ENCODE assay signal across 18 mouse cellular contexts in the genomic region with DNA sequence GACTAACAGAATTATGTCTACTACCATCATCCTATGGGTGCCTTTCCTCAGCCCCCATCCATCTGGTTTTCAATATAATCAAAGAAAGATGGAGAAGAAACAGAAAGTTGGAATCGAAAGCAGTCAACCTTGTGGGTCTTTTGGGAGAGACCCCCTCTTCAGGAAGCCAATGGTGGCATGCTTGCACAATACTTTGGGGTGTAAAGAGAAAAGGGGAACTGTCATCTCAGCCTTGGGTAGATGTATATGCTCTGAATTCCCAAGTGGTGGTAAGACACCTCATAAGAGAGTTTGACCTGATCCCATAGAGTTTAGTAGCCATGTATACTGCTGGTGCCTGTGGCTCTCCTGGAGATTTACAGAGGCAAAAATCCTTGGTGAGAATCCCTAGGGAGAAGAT.
A peak's percentile ranks its signal among the peaks of the same experiment; 100 is the strongest.
DNase-seq lines count a peak whose midpoint lies in the region; ATAC-seq lines count a peak whose summit lies in the region.
"Had no signal": no experiment of that assay in that cellular context is flagged by ENCODE, and none has a peak within 500 bp of the region (broad histone marks: within the 10 kb centered on the region; RNA-seq: fewer than 3 reads in every experiment).

No protein-coding gene starts in this region.

- no peaks in the 10 kb centered on the region for H3K36me3 ChIP-seq in heart, embryonic 13.5 days
- H3K36me3 ChIP-seq in midbrain, embryonic 10.5 days, result no peaks in the 10 kb centered on the region
- H3K36me3 ChIP-seq in midbrain, embryonic 13.5 days, result no peaks in the 10 kb centered on the region
- H3K36me3 ChIP-seq: embryonic facial prominence, embryonic 15.5 days; forebrain, embryonic 10.5 days; forebrain, embryonic 15.5 days; heart, embryonic 15.5 days; hindbrain, embryonic 15.5 days had no signal

- H3K9ac ChIP-seq in heart, embryonic 13.5 days, result no peak overlapping the region
- H3K9ac ChIP-seq in midbrain, embryonic 13.5 days (replicated peaks), result no peak overlapping the region
- H3K9ac ChIP-seq: embryonic facial prominence, embryonic 15.5 days; forebrain, embryonic 15.5 days; heart, embryonic 15.5 days; hindbrain, embryonic 15.5 days had no signal

- no peaks in the 10 kb centered on the region for H3K9me3 ChIP-seq in heart, embryonic 13.5 days
- no peaks in the 10 kb centered on the region for H3K9me3 ChIP-seq in midbrain, embryonic 10.5 days (replicated peaks)
- H3K9me3 ChIP-seq in midbrain, embryonic 13.5 days, result no peaks in the 10 kb centered on the region
- H3K9me3 ChIP-seq: embryonic facial prominence, embryonic 15.5 days; forebrain, embryonic 10.5 days; forebrain, embryonic 15.5 days; heart, embryonic 15.5 days; hindbrain, embryonic 15.5 days had no signal

- peak overlapping the region; percentile 84 for H3K27ac ChIP-seq in heart, embryonic 13.5 days (replicated peaks)
- H3K27ac ChIP-seq in midbrain, embryonic 10.5 days (replicated peaks), result 0 out of 2 replicates have a peak overlapping the region, but pooled peaks have one; percentile 42
- no peak overlapping the region for H3K27ac ChIP-seq in midbrain, embryonic 13.5 days
- H3K27ac ChIP-seq: embryonic facial prominence, embryonic 15.5 days; forebrain, embryonic 10.5 days; forebrain, embryonic 15.5 days had no signal

- no peak overlapping the region for H3K4me2 ChIP-seq in heart, embryonic 13.5 days
- H3K4me2 ChIP-seq in midbrain, embryonic 13.5 days (replicated peaks), result no peak overlapping the region
- H3K4me2 ChIP-seq: embryonic facial prominence, embryonic 15.5 days; forebrain, embryonic 15.5 days; heart, embryonic 15.5 days; hindbrain, embryonic 15.5 days had no signal

- no peak for DNase-seq in heart, postnatal 14 days
- no peak for DNase-seq in midbrain, embryonic 10.5 days (ENCODE audit: low spot score)
- DNase-seq in left cerebral cortex, postnatal 14 days (ENCODE audit: low spot score in 2 of 2), result no peak
- DNase-seq: adrenal gland, adult 8-10 months; adrenal gland, postnatal 36 days; cerebellum, adult 2 months; cerebellum, postnatal 10 days; embryo, embryonic 11 days; gastrocnemius, postnatal 10 days had no signal

- H3K27me3 ChIP-seq in heart, embryonic 13.5 days (replicated peaks), result no peaks in the 10 kb centered on the region
- peaks cover 18% of the 10 kb centered on the region for H3K27me3 ChIP-seq in midbrain, embryonic 10.5 days (ENCODE audit: low read depth, poor library complexity, severe bottlenecking)
- no peaks in the 10 kb centered on the region for H3K27me3 ChIP-seq in midbrain, embryonic 13.5 days
- H3K27me3 ChIP-seq: embryonic facial prominence, embryonic 15.5 days; forebrain, embryonic 15.5 days; heart, embryonic 15.5 days; hindbrain, embryonic 15.5 days had no signal

- H3K4me1 ChIP-seq in heart, embryonic 13.5 days, result peaks cover 9% of the 10 kb centered on the region
- H3K4me1 ChIP-seq in midbrain, embryonic 10.5 days, result peaks cover 32% of the 10 kb centered on the region
- peaks cover 12% of the 10 kb centered on the region for H3K4me1 ChIP-seq in midbrain, embryonic 13.5 days (replicated peaks)

- no peak for ATAC-seq in heart, embryonic 13.5 days (ENCODE audit: extremely low read depth, insufficient number of reproducible peaks, low FRiP score, low TSS enrichment)
- ATAC-seq in midbrain, embryonic 13.5 days, result no peak
- ATAC-seq in megakaryocyte, adult 5-6 weeks (ENCODE audit: poor library complexity, severe bottlenecking), result peak; percentile 74
- ATAC-seq: forebrain, embryonic 15.5 days had no signal

- no peak overlapping the region for H3K4me3 ChIP-seq in heart, embryonic 13.5 days
- H3K4me3 ChIP-seq in midbrain, embryonic 10.5 days, result no peak overlapping the region
- H3K4me3 ChIP-seq in midbrain, embryonic 13.5 days (replicated peaks), result no peak overlapping the region
- H3K4me3 ChIP-seq: embryonic facial prominence, embryonic 15.5 days; erythroblast, embryonic 14.5 days; forebrain, embryonic 10.5 days; forebrain, embryonic 15.5 days; heart, embryonic 15.5 days; hindbrain, embryonic 15.5 days had no signal

- intact Hi-C loops in heart, postnatal 14 days (cut with DNase I), result no loop called here
- intact Hi-C loops in left cerebral cortex, postnatal 14 days (cut with DNase I), result no loop called here

- 84% methylated on average over 1 of the region's 1 CpGs for WGBS in heart, embryonic 13.5 days
- 92% methylated on average over 1 of the region's 1 CpGs for WGBS in midbrain, embryonic 10.5 days
- WGBS in midbrain, embryonic 13.5 days, result 88% methylated on average over 1 of the region's 1 CpGs
